Mouse (Mus musculus): ENCODE measurements around the gene Myo15.
A peak's percentile ranks its signal among the peaks of the same experiment; 100 is the strongest.
"Not testable (repeated sequence)": the region's sequence is repeated elsewhere in the genome, so short reads cannot be mapped to it uniquely, and the experiment has no call there.

Myo15 gene

DNA sequence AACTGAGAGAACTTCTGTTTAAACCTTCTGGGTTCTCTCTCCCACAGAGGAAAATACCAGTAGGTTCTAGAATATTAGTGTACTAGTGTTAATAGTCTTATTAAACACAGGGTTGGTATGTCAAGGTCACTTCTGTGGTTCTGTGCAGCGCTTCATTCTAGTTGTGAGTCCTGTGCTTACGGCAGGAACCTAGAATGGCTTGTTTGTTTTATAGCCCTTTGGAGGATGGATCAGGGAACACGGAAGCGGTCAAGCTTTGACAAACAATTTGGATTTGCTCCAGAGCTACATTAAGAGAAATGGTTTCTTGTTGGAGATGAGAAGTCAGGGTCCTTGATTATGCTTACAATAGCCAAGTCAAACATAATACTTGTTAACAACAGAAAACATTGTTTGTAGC, 76.3 kb downstream of the Myo15 start:
- DNase-seq (ENCODE audit: low spot score in 2 of 2), result no peak

GRCm38 (mm10) chr11:60548112-60548511, 79.0 kb downstream of the Myo15 start:
- no peak for DNase-seq (ENCODE audit: low spot score in 2 of 2)

DNA sequence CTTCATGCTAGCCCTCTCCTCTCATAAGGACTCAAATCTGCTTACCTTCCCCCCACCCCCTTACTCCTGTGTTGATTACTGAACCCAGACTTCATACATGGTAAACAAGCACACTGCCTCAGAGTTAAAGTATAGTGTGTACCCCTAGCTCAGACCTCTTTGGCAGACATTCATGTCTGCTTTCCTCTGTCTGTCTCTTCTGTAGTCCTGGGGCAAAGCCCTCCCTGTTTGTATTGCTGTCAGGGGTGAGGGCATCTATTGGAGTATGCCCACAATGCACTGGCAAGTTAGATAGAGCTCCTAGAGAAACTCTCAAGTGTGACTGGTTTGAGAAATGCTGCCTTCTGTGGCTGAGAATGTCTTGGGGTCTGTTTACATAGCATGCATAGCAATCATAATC, 84.0 kb downstream of the Myo15 start:
- DNase-seq (ENCODE audit: low spot score in 2 of 2), result no peak

GRCm38 (mm10) chr11:60557675-60558074, 88.5 kb downstream of the Myo15 start:
- DNase-seq (ENCODE audit: low spot score in 2 of 2), result no peak

DNA sequence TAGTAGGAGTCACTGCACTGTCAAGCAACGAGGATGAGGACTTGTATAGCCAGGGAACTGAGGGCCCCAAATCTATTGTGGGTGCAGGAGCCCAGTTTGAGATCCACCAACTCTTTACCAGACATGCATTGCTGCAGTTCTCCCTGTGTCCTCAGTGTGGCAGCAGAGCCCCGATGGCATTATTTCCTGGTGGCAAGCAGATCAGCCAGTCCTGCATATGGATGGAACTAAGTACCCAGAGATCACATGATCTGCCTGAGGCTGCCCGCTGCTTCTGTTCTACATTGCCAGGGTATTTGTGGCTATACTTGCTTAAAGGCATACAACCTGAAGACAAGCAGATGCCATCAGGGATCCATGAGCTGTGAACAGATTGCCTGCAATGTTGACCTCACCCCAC, 90.2 kb downstream of the Myo15 start:
- peak; percentile 56 to 80 for DNase-seq (ENCODE audit: low spot score in 2 of 2)

- not testable (repeated sequence) for DNase-seq (ENCODE audit: low spot score in 2 of 2)
Observed at GRCm38 (mm10) chr11:60574006-60574405, 104.9 kb downstream of the Myo15 start.

Measured in spleen, postnatal 4 days (tissue).